Mouse (Mus musculus) MEL (cell line): ENCODE measurements around the gene Ccdc83.

Experiments used
- CHD2 ChIP-seq: IDR thresholded peaks from 2 replicates; pipeline ENCODE4 v1.6.1; 2011; ENCODE audit warnings: low read length, improper control_type of control experiment
- CTCF ChIP-seq, 3 experiments: IDR thresholded peaks in 2 of 3; conservative IDR thresholded peaks in 1 of 3; 2 replicates each; pipeline ENCODE4 v1.5.1; 2011 to 2012; ENCODE audit warnings: low read length in 3 of 3, low read depth in 2 of 3, mild to moderate bottlenecking in 2 of 3, improper control_type of control experiment in 1 of 3, inconsistent platforms in 1 of 3, mixed read lengths in 1 of 3, moderate library complexity in 1 of 3; ENCODE audit not compliant: control insufficient read depth in 1 of 3, insufficient read depth in 1 of 3, poor library complexity in 1 of 3, severe bottlenecking in 1 of 3
- EP300 ChIP-seq, 2 experiments: IDR thresholded peaks; 2 replicates each; pipeline ENCODE4 v1.6.1; 2011; ENCODE audit warnings: improper control_type of control experiment in 2 of 2, low read length in 2 of 2, low read depth in 1 of 2, mild to moderate bottlenecking in 1 of 2
- JUND ChIP-seq: IDR thresholded peaks from 2 replicates; pipeline ENCODE4 v1.6.1; 2011; ENCODE audit warnings: low read depth, mild to moderate bottlenecking, improper control_type of control experiment, low read length
- MAFK ChIP-seq: IDR thresholded peaks from 2 replicates; pipeline ENCODE4 v1.6.1; 2011; ENCODE audit warnings: low read depth, mild to moderate bottlenecking, low read length, improper control_type of control experiment, borderline replicate concordance
- MAX ChIP-seq: IDR thresholded peaks from 2 replicates; pipeline ENCODE4 v1.6.1; 2011; ENCODE audit warnings: low read length, improper control_type of control experiment
- MXI1 ChIP-seq: IDR thresholded peaks from 2 replicates; pipeline ENCODE4 v1.6.1; 2011; ENCODE audit warnings: mild to moderate bottlenecking, low read depth, low read length, improper control_type of control experiment
- POLR2A ChIP-seq, 2 experiments: IDR thresholded peaks; 2 replicates each; pipeline ENCODE4 v1.6.1; 2011 to 2012; ENCODE audit warnings: low read length in 2 of 2, mild to moderate bottlenecking in 2 of 2, control low read depth in 1 of 2, improper control_type of control experiment in 1 of 2, low read depth in 1 of 2, moderate library complexity in 1 of 2; ENCODE audit not compliant: control insufficient read depth in 1 of 2, insufficient read depth in 1 of 2, poor library complexity in 1 of 2
- SIN3A ChIP-seq: IDR thresholded peaks from 2 replicates; pipeline ENCODE4 v1.6.1; 2012; ENCODE audit warnings: low read length, improper control_type of control experiment, inconsistent platforms
- SMC3 ChIP-seq: IDR thresholded peaks from 2 replicates; pipeline ENCODE4 v1.6.1; 2011; ENCODE audit warnings: low read depth, low read length, improper control_type of control experiment
- ZNF384 ChIP-seq: IDR thresholded peaks from 2 replicates; pipeline ENCODE4 v1.6.1; 2012; ENCODE audit warnings: low read depth, mild to moderate bottlenecking, inconsistent platforms, low read length, improper control_type of control experiment

- no peak for TF ChIP-seq CTCF (IDR thresholded peaks at IDR 0.05 in 2 of 3, conservative IDR thresholded peaks at IDR 0.05 in 1 of 3; ENCODE audit: control insufficient read depth in 1 of 3, insufficient read depth in 1 of 3, low read depth in 2 of 3, low read length in 3 of 3, poor library complexity in 1 of 3, severe bottlenecking in 1 of 3)
- no peak for TF ChIP-seq MAX
- no peak for TF ChIP-seq SMC3
- TF ChIP-seq MAFK = no peak
- TF ChIP-seq JUND = no peak
- no peak for TF ChIP-seq POLR2A (IDR thresholded peaks at IDR 0.05; ENCODE audit: control insufficient read depth in 1 of 2, insufficient read depth in 1 of 2, low read depth in 1 of 2, low read length in 2 of 2, poor library complexity in 1 of 2)
- TF ChIP-seq ZNF384 = no peak
- TF ChIP-seq EP300 (IDR thresholded peaks at IDR 0.05; ENCODE audit: low read depth in 1 of 2, low read length in 2 of 2) = no peak
- no peak for TF ChIP-seq CHD2
- no peak for TF ChIP-seq SIN3A
- no peak for TF ChIP-seq MXI1
Measured at GRCm38 (mm10) chr7:90216511-90216910, 49.1 kb downstream of the Ccdc83 start.
